Mouse (Mus musculus) layer of hippocampus, adult 9-10 months (tissue): ENCODE measurements around the gene Gdpd5.

Source experiments
- DNase-seq: peaks from one replicate; pipeline ENCODE4 v3.0.0; 2022; ENCODE audit warnings: low spot score

Gdpd5 gene

DNA sequence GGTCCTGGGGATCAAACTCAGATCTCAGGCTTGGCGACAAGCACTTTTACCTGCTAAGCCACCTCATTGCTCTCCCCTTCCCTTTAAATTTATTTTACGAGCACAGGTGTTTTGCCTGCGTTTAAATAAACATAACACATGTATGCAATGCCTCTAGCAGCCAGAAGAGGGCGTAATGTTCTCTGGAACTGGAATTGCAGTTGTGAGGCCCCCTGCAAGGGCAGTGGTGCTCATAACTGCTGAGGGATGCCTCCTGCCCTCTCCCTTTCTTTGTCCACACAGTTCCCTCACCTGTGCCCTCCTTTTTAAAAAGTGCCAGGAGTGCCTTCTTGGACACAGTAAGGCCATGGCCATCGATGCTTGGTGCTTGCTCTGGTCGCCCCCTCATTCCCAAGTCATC, 62.8 kb downstream of the Gdpd5 start:
- DNase-seq = no peak

DNA sequence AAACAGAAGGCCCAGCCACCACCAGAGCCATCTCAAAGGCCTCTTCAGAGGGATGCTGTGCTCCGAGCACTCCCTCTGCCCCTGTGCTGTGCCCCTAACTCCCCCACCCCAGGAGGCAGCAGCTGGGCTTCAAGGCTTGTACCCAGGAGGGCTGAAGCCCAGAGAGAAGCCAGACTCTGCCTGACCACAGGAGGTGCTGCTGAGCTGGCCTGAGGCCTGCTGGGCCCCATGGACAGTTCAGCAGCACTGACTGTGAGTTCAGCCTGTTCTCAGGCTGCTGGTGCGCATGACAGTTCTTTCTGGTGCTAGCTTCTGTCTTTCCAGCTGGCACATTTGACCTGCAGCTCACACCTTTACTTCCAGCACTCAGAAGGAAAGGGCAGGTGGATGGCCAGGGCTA, 64.6 kb downstream of the Gdpd5 start:
- no peak for DNase-seq

DNA sequence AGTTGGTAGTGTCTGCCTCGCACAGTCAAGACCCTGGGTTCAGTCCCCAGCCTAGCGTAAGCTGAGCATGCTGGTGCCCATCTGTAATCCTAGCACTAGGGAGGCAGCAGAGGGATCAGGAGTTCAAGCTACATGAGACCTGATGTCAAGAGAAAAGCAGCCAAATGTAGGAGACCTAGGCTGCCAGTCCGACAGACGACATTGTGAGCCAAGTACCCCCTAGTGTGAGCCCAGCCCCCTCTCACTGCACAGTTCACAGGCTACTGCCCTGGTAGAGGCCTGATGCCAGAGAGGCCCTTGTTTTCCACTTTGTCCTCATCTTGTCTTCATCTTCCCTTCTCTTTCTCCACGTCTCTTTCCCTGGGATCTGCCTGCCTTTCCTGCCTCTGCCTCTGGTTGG, 66.1 kb downstream of the Gdpd5 start:
- DNase-seq = no peak

DNA sequence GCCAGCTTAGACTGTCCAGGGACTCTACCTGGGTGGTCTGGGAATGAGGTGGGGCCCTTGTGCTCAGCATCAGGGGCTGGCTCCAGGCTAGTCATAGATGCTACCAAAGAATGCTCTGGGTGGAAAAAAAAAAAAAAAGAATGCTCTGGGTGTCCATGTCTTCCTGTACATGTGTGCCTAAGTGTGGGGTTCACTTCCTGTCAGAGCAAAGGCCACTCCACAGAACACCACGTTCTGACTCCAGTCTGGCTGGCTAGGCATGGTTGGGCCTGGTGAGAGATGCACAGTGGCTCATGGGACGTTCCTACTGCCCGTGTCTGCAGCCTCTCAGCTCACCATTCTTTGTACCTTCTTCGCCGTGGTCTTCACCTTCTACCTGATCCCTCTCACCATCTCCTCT, 67.4 kb downstream of the Gdpd5 start:
- DNase-seq = no peak

DNA sequence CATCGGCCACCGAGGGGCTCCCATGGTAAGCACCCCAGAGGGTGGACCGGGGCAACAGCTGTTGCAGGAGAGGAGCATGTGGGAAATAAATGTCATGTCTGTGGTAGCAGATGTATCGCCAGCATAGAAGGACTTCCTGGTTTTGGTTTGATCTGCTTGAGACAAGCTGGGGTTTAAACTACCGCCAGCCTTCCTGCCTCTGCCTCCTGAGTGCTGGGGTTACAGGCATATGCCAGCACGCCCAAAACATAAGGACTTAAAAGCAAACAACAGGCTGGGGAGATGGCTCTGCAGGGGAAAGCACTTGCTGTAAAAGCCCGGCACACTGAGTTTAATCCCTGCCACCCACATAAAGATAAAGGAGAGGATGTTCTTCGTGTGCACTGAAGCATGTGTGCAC, 67.8 kb downstream of the Gdpd5 start:
- DNase-seq = no peak

DNA sequence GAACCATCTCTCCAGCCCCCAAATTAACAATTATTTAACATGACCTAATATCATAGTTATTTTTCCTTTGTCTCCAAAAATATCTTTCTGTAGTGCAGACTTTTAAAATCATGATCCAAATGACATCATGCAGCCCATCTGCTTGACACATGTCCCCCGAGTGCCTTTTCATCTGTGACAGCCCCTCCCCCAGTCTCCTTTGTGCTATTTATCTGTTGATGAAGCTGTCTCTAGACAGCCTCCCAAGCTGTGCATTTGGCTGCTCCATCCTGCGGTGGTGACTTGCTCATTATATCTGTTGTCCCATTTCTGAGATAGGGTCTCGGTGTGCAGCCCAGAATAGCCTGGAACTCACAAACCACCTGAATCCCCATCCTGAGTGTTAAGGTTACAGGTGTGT, 68.5 kb downstream of the Gdpd5 start:
- DNase-seq = peak; percentile 75

DNA sequence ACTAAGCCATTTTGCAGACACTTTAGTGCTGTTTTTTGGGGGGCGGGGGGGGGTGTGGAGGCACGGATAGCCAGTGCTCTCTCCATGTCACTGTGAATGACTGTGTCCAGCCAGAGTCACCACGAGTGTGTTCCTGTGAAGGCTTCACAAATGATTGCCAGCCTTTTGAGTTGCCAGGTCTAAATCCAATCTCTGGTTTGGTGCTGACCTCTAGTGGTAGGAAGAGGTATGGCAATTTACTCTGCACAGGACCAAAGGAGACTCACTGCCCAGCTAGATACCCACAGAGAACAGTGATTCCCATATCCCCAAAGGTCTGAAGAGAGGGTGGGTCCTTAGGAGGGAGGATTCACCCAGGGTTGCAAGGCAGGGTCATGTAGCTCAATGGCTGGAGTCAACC, 69.5 kb downstream of the Gdpd5 start:
- peak; percentile 88 for DNase-seq

DNA sequence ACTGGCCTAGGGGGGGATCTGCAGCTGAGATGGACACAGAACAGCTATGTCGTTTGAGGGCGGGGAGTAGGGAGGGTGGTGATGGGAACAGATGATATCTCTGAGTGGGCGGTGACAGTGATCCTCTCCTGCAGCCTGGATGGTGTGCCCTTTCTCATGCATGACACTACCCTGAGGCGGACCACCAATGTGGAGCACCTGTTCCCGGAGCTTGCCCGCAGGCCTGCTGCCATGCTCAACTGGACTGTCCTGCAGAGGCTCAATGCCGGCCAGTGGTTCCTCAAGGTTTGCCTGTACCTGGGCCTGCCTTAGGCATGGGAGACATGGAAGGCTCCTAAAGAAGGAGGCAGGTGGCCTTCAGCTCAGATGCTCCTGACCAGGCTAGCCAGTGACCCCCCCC, 71.6 kb downstream of the Gdpd5 start:
- no peak for DNase-seq

DNA sequence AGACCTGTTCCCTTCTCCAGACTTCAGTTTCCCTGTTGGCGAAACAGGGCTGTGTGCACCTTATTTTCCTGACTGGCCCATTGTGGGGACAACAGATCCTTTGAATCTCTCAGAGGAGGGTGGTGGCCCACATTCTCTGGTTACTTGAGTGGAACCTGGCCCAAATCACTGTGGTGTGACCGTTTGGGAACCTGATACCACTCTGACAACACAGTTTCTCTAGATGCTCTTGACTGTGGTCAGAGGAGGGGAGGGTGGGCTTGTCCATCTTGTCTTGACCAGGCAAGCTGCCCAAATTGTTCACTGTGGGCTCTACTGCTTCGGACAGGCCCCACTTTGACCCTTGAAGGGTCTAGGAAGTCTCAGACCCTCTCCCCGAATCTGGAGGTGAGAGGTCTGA, 72.8 kb downstream of the Gdpd5 start:
- no peak for DNase-seq

DNA sequence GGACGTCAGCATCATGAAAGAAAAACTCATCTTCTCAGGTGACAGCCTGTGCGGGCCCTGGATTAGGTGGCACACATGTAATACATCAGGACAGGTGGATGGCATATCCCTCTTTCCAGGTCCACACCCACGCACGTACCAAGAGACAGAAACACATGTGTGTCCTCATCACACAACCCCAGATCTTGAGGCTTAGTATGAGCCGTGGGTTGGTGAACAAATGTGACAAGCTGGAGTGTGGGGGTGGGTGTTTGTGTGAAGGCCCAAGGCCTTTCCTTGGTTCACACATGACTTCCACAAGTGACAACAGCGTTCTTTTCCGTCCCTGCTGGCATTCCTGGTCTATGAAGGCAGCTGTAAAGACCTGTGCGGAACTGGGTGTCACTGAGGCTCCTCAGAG, 77.6 kb downstream of the Gdpd5 start:
- DNase-seq = no peak

DNA sequence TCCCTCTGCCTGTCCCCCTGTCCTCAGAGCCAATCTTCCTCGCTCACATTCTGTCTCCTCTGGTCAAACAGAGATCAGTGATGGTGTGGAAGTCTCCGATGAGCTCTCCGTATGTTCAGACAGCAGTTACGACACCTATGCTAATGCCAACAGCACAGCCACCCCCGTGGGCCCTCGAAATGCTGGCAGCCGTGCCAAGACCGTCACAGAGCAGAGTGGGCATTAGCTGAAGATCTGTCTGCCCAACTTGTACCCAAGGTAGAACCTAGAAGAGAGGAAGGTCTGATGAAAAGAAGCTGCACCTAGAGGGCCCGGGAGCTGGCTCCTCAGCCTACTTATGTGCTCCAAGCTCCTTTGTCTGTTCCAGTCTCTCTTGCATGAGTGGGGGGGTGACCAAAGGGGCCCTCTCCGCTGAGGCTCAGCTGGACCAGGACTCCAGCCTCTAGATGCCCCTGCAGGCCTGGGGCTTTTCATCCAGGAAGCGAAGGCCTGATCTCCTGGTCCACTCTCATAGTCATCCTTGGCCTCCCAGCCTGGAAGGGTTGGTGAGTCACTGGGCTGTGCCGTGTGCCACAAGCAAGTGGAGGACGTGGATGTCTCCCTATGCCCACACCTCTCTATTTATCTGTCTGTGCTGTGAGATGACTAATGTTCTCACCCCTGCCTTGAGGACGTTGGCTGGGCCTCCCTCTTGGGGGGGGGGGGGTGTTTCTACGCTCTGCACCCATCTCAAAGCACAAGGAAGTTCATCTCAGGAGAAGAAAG, 78.9 kb downstream of the Gdpd5 start:
- DNase-seq = no peak

DNA sequence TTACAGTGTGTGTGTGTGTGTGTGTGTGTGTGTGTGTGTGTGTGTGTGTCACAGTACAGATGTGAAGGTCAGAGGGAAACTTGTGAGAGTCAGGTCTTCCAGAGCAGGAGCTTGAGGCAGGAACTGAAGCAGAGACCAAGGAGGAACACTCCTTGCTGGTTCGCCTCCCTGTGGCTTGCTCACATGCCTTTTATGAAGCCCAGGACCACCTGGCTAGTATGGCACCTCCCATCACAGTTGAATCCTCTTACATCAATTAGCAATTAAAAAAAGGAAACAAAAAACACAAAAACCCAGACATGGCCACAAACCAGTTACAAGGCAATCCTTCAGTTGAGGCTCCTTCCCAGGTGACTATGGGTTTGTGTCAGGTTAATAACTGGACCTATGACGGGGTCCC, 81.9 kb downstream of the Gdpd5 start:
- DNase-seq = no peak

DNA sequence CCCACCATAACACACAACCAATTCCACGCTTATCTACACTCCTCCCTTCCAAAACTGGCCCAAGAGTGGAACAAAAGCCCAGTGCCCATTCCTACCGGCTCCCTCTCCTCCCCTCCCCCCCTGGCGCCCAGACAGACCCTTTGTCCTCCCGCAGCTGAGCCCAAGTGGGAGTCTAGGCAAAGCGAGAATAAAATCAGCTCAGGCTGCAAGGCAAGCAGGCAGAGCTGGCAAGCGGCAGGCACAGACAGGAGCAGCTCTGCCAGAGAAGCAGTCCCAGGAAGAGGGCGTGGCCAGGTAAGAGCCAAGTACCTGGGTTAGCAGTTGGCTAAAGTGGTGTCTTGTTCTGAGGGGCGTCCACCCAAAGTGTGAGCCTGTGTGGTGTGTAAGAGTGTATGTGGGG, 84.6 kb downstream of the Gdpd5 start, which contains the start of gene Klhl35:
Gene Klhl35, plus strand, starts transcription at position 194 of the 400 bp plus-strand sequence.
- no peak for DNase-seq

DNA sequence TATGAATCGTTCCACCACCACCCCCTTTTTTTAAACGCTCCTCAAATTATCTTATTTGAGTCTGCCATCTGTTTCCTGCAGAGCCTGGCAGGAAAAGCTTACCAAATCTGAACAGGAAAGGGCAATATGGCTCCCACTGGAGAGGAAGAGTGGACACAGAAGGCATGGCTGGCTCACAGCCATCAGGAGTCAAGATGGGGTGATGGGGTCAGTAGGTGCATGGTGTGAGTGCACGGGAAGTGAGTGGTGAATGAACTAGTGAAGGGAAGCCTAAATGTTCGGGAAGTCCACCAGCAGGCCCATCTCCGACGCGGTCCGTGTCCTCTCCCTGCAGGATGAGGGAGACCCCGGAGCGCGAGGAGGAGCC, 86.7 kb downstream of the Gdpd5 start:
- DNase-seq = no peak

DNA sequence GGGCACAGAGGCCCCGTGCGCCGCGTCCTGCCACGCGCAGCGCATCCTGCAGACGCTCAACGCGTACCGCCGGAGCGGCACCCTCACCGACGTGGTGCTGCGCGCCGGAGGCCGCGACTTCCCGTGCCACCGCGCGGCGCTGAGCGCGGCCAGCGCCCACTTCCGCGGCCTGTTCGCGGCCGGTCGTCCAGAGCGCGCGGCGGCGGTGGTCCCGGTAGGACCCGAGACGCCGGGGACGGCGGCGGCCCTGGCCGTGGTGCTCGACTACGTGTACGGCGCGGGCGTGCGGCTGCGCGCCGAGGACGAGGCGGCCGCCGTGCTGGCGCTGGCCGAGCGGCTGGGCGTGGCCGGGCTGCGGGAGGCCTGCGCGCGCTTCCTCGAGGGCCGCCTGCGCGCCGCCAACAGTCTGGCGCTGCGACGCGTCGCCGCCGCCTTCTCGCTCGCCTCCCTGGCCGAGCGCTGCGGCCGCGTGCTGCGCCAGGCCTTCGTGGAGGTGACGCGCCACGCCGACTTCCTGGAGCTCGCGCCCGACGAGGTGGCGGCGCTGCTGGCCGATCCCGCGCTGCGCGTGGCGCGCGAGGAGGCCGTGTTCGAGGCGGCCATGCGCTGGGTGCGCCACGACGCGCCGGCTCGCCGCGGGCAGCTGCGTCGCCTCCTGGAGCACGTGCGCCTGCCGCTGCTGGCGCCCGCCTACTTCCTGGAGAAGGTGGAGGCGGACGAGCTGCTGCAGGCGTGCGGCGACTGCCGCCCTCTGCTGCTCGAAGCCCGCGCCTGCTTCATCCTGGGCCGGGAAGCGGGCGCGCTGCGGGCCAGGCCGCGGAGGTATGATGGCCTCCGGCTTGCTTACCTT, 87.3 kb downstream of the Gdpd5 start:
- DNase-seq = no peak

DNA sequence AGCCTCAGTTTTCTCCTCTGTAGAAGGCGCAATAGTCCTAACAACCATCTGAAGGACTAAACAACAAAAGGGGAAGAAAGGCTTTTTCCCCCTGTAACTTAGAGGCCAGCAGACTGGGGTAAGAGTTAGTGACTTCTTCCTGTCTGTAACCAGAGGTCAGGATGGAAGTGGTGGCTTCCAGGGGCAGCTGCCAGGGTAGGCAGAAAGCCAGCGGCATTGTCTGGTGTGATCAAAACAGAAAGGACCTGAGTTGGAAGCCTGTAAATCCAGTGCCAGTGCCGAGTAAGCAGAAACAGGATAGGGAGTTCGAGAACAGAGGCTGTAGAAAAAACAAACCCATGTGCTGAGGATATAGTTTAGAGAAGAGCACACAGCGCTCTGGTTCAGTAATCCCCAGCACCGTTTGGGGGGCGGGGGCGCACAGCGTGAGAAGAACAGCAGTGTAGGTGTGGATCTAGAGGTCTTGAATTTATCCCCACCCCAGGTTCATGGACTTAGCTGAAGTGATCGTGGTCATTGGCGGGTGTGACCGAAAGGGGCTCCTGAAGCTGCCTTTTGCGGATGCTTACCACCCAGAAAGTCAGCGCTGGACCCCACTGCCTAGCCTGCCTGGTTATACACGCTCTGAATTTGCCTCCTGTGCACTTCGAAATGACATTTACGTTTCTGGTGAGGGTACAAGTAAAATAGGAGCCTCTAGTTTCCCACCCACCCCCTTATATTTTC, 88.6 kb downstream of the Gdpd5 start:
- DNase-seq = no peak

DNA sequence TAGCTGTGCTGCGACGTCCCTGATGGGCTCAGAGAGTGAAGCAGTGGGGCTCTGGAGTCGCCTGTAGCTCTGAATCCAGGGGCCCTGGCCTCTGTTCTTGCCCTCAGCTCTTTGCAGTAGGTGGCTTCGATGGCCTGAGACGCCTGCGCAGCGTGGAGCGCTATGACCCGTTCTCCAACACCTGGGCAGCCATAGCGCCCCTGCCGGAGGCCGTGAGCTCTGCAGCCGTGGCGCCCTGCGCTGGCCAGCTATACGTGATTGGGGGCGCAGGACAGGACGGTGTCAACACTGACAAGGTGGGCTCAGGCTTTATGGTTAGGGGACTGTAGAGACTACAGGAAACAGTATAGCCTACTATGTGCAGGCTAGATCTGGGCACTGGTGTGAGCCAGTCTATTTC, 90.4 kb downstream of the Gdpd5 start:
- DNase-seq = no peak

DNA sequence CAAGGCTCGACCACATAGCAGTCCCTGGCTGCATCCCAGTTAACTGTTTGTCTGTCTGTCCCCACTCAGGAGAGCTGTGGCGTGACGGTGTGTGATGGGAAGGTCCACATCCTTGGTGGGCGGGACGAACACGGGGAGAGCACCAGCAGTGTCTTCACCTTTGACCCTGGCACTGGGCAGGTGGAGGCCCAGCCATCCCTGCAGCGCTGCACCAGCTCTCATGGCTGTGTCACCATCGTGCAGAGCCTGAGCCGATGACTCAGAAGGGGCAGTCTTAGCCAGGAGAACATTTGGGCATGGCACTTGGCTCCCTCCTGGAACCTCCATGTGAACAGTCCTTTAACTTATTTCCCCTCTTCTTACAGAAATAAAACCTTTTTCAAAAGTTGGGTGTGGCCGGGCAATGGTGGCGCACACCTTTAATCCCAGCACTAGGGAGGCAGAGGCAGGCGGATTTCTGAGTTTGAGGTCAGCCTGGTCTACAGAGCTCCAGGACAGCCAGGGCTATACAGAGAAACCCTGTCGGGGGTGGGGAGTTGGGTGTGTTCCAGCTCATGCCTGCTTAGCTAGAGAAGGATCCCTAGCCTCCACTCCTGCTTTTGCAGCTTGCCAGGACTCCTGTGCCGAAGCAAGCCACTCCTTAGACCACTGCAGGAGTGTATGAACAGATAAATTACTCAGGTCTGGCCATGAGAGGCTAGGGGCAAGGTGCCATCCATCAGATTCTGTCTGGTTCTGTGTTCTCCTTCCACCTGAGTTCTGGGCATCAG, 92.6 kb downstream of the Gdpd5 start:
- no peak for DNase-seq

DNA sequence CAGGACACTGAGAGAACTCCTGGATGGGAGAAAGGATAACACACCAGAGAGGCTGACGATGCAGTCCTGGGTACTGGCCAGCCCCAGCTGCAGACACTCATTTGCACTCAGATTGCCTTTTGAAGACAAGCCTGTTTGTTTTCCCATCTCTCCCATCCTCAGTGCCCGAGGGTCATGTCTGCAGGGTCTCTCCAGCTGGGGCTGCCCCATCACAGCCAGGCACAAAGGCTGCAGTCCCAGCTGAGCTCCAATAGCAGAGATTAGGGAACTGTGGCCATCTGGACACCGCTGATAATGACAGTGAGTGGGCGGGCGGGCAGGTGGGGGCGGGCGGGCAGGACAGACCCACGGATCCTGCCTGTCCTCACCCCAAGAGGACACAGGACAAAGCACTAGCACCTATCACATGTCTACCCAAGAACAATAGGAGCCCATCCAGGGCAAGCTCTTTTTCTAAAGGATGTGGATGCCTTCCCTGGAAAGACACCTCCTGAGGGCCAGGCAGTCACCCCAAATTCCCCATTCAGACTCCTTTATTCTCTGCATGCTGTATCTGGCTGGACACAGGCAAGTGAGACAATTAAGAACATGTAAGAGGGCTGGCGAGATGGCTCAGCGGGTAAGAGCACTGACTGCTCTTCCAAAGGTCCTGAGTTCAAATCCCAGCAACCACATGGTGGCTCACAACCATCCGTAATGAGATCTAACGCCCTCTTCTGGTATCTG, 93.8 kb downstream of the Gdpd5 start:
- no peak for DNase-seq

DNA sequence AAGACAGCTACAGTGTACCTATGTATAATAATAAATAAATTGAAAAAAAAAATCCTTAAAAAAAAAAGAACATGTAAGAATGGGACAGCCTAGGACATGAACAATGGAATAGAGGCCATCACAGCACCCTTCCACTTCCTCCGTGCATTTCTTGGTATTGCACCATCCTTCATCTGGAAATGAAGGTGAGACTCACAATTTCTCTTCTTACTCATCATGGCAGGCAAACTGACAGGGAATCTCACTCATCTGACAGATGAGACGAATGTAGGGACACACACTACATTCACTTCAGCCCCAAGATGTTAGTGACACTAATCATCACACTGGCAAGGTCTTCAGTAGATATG, 94.3 kb downstream of the Gdpd5 start:
- DNase-seq = no peak

DNA sequence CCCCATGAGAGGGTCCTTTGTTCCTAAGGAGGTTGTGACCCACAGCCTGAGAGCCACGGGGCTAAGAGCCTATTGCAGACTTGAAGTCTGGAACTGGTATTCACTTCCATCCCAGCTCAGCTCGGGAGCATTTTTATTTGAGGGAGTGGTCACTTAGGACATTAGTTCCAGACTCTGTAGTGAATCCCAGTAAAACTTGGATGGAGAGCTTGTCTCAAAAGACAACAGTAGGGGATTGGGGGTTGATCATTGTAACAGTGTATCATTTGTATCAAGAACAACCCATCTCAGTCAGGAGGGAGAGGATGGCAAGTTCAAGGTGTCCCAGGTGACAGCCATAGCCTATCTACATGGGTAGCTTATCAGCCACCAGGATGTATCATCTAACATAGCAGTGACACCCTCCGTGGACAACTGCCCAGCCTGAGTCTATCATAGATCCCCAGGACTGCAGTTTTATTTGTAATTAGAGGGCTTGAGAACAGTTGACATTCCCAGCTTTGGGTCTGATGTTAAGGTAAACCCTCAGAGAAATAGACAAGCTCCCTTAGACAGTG, 95.4 kb downstream of the Gdpd5 start:
- no peak for DNase-seq
